Mouse (Mus musculus) CH12.LX (cell line): ENCODE measurements around the gene Tbc1d2b. TPM values are rescaled to one million over a fixed set of nuclear protein-coding genes. Genes with fewer than 3 reads are reported as not detected.

Experiments
- DNase-seq: peaks from one replicate; pipeline ENCODE4 v3.0.0-alpha.2; 2013; ENCODE audit errors: extremely low read depth
- H3K27ac ChIP-seq: 2 replicates; pipeline ENCODE4 v1.5.1; 2012; ENCODE audit warnings: low read depth, mild to moderate bottlenecking, control low read depth, moderate library complexity; ENCODE audit not compliant: insufficient read depth
- H3K27me3 ChIP-seq: replicated peaks from 2 replicates; pipeline ENCODE3; 2012; ENCODE audit warnings: inconsistent platforms
- H3K36me3 ChIP-seq, 2 experiments: replicated peaks in 1 of 2; 2 replicates each; pipeline versions ENCODE3 to v1.6.1; 2012; ENCODE audit warnings: inconsistent platforms in 1 of 2, low read length in 1 of 2, mild to moderate bottlenecking in 1 of 2, mixed read lengths in 1 of 2, moderate library complexity in 1 of 2; ENCODE audit not compliant: control insufficient read depth in 1 of 2, insufficient read depth in 1 of 2
- H3K4me1 ChIP-seq, 2 experiments: 2 replicates each; pipeline ENCODE4 v1.6.1; 2012; ENCODE audit warnings: inconsistent platforms in 1 of 2, moderate library complexity in 1 of 2; ENCODE audit not compliant: insufficient read depth in 2 of 2, control insufficient read depth in 1 of 2
- H3K4me2 ChIP-seq: 2 replicates; pipeline ENCODE4 v1.6.1; 2012; ENCODE audit warnings: low read depth, mild to moderate bottlenecking, control low read depth; ENCODE audit not compliant: poor library complexity, insufficient read depth, severe bottlenecking
- H3K4me3 ChIP-seq, 3 experiments: fragments of 150-350 bp in 1 of 3; sonication (generic) in 1 of 3; replicated peaks in 1 of 3; 2 replicates each; pipeline versions ENCODE3 to v1.5.1; 2011 to 2012; ENCODE audit warnings: low read depth in 2 of 3, low read length in 2 of 3, mild to moderate bottlenecking in 2 of 3, moderate library complexity in 2 of 3, control low read depth in 1 of 3, improper control_type of control experiment in 1 of 3, inconsistent platforms in 1 of 3, mixed read lengths in 1 of 3; ENCODE audit not compliant: poor library complexity in 1 of 3
- H3K79me2 ChIP-seq: replicated peaks from 2 replicates; pipeline ENCODE4 v1.6.1; 2012; ENCODE audit warnings: mild to moderate bottlenecking, moderate library complexity; ENCODE audit not compliant: control insufficient read depth, poor library complexity, insufficient read depth, severe bottlenecking; ENCODE audit errors: extremely low read depth
- H3K9ac ChIP-seq: 2 replicates; pipeline ENCODE4 v1.6.1; 2012; ENCODE audit warnings: low read depth, mild to moderate bottlenecking, control low read depth, moderate library complexity; ENCODE audit not compliant: insufficient read depth
- H3K9me3 ChIP-seq: replicated peaks from 2 replicates; pipeline ENCODE3; 2012; ENCODE audit warnings: low read length, inconsistent platforms, mixed read lengths
- CHD1 ChIP-seq: IDR thresholded peaks from 2 replicates; pipeline ENCODE4 v1.6.1; 2012; ENCODE audit warnings: low read depth, low read length, improper control_type of control experiment, inconsistent platforms
- E2F4 ChIP-seq: IDR thresholded peaks from 2 replicates; pipeline ENCODE4 v1.6.1; 2011; ENCODE audit warnings: low read depth, low read length, improper control_type of control experiment; ENCODE audit not compliant: insufficient replicate concordance
- EP300 ChIP-seq: IDR thresholded peaks from 2 replicates; pipeline ENCODE4 v1.6.1; 2011; ENCODE audit warnings: low read length, improper control_type of control experiment
- HCFC1 ChIP-seq: IDR thresholded peaks from 2 replicates; pipeline ENCODE4 v1.6.1; 2012; ENCODE audit warnings: low read depth, mild to moderate bottlenecking, inconsistent platforms, low read length, improper control_type of control experiment
- JUN ChIP-seq: IDR thresholded peaks from 2 replicates; pipeline ENCODE4 v1.6.1; 2011; ENCODE audit warnings: low read depth, mild to moderate bottlenecking, low read length, improper control_type of control experiment, moderate library complexity; ENCODE audit not compliant: insufficient read depth
- JUND ChIP-seq: conservative IDR thresholded peaks from 2 replicates; pipeline ENCODE4 v1.6.1; 2011; ENCODE audit warnings: low read depth, low read length, improper control_type of control experiment
- MAFK ChIP-seq: IDR thresholded peaks from 2 replicates; pipeline ENCODE4 v1.6.1; 2011; ENCODE audit warnings: low read length, improper control_type of control experiment; ENCODE audit not compliant: insufficient replicate concordance
- MAZ ChIP-seq: IDR thresholded peaks from 2 replicates; pipeline ENCODE4 v1.6.1; 2012; ENCODE audit warnings: low read depth, mild to moderate bottlenecking, inconsistent platforms, low read length, improper control_type of control experiment, moderate library complexity
- MEF2A ChIP-seq: IDR thresholded peaks from 2 replicates; pipeline ENCODE4 v1.6.1; 2014; ENCODE audit warnings: low read depth, mild to moderate bottlenecking, inconsistent platforms, low read length, improper control_type of control experiment, borderline replicate concordance
- MXI1 ChIP-seq: IDR thresholded peaks from 2 replicates; pipeline ENCODE4 v1.6.1; 2011; ENCODE audit warnings: mild to moderate bottlenecking, low read depth, low read length, improper control_type of control experiment
- PAX5 ChIP-seq: IDR thresholded peaks from 2 replicates; pipeline ENCODE4 v1.6.1; 2012; ENCODE audit warnings: low read length, inconsistent platforms, mixed read lengths
- UBTF ChIP-seq: IDR thresholded peaks from 2 replicates; pipeline ENCODE4 v1.6.1; 2012; ENCODE audit warnings: low read depth, mild to moderate bottlenecking, inconsistent platforms, low read length, improper control_type of control experiment, moderate library complexity
- USF1 ChIP-seq: IDR thresholded peaks from 2 replicates; pipeline ENCODE4 v1.6.1; 2014; ENCODE audit warnings: low read depth, mild to moderate bottlenecking, inconsistent platforms, low read length, improper control_type of control experiment
- USF2 ChIP-seq: conservative IDR thresholded peaks from 2 replicates; pipeline ENCODE4 v1.6.1; 2011; ENCODE audit warnings: low read depth, low read length, improper control_type of control experiment
- ZC3H11A ChIP-seq: IDR thresholded peaks from 2 replicates; pipeline ENCODE4 v1.6.1; 2012; ENCODE audit warnings: low read depth, mild to moderate bottlenecking, inconsistent platforms, low read length, improper control_type of control experiment
- ZKSCAN1 ChIP-seq: IDR thresholded peaks from 2 replicates; pipeline ENCODE4 v1.6.1; 2012; ENCODE audit warnings: low read depth, inconsistent platforms, low read length, improper control_type of control experiment, borderline replicate concordance
- ZNF384 ChIP-seq: IDR thresholded peaks from 2 replicates; pipeline ENCODE4 v1.6.1; 2012; ENCODE audit warnings: low read depth, low read length, improper control_type of control experiment, inconsistent platforms
- dilution Hi-C: fragments of 300-500 bp; cut with MboI; formaldehyde crosslinking; loops from 2 replicates; pipeline ENCODE4 v1.14.3; 2020; ENCODE audit warnings: low sequenced_read_pairs; ENCODE audit not compliant: extremely low pct_unique_long_range_greater_than_20kb, extremely low pct_ligation_motif_present
- in situ Hi-C: fragments of 300-500 bp; cut with MboI; formaldehyde crosslinking; loops from 3 replicates; pipeline ENCODE4 v1.14.3; 2019; ENCODE audit warnings: low sequenced_read_pairs, low pct_ligation_motif_present, low pct_unique_long_range_greater_than_20kb, mixed read lengths
- polyA plus RNA-seq: library from polyadenylated mRNA; unstranded; fragments of >175 nt; gene quantifications from 2 replicates; pipeline ENCODE4 v1.2.1, GENCODE M21; 2012; ENCODE audit warnings: low read depth; ENCODE audit not compliant: insufficient read length
- total RNA-seq, 2 experiments: library from RNA; depleted of rRNA; stranded (reverse); fragments of 300-350 nt in 1 of 2; fragments of >200 nt in 1 of 2; gene quantifications; 2 replicates each; pipeline ENCODE4 v1.2.3; 2012 to 2014

The Tbc1d2b gene
- total and polyA plus RNA-seq, 3 experiments, result 0.60 to 1.3 (median 0.76) TPM

DNA sequence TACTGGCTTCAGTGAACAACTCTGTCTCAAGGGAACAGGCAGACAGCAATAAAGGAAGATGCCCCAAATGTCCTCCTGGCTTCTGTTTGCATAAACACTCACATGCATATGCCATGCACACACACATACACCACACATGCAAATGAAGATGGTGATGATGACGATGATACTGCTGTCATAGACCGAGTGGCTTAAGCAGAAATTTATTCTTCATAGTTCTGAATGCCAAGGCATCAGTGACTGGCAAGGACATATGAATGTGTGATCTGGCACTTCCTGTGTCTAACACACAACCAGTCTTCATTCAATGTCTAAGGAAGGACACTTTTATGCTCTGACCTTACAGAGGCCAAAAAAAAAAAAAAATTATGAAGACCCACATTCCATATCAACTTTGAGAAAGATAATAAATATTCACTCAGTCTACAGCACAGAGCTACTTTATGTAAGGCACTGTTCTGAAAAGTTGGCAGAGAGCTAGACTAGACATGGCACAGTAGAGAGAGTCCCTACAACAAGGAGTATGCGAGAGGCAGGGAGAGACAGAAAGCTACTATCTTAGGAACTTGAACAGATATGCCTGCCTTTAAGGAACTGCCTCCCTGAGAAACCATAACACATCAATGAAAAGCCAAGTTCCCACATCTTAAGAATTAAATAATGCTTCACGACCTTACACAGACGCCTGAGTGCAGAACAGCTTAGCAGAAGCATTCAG, 5.1 kb downstream of the Tbc1d2b start:
- in situ Hi-C loops, result no loop called here
- Histone ChIP-seq H3K36me3 (no peaks in the 10 kb centered on the region), H3K27ac (no peak overlapping the region)

DNA sequence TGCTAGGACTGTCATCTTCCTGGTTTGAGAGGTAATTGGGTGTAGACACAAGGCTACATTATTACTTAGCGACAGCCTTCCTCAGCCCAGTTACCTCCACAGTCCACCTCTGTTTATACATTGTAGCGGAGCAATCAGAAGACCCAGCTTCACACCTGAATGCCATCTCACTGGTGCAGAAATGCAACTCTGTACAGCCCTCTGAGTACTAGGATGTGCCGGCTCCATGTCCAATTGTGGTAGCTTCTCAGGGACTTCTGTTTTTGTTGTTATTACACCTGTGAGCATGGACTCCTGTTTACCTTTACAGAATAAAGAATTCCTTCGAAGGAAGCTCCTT, 7.3 kb downstream of the Tbc1d2b start:
- no peaks in the 10 kb centered on the region for H3K9me3 ChIP-seq
- H3K9ac ChIP-seq, result no peak overlapping the region
- no peaks in the 10 kb centered on the region for H3K36me3 ChIP-seq
- no peaks in the 10 kb centered on the region for H3K79me2 ChIP-seq
- DNase-seq, result no peak
- in situ Hi-C loops (no loop called here), dilution Hi-C loops (no loop called here)
- TF ChIP-seq E2F4, result no peak
- no peak for TF ChIP-seq USF2
- TF ChIP-seq UBTF, result no peak
- TF ChIP-seq EP300, result no peak
- no peak for TF ChIP-seq MAZ
- no peak for TF ChIP-seq CHD1
- no peak for TF ChIP-seq USF1
- no peak for TF ChIP-seq MAFK
- H3K4me1 ChIP-seq, result peaks cover 11 to 26% of the 10 kb centered on the region in 2 experiments
- no peaks in the 10 kb centered on the region for H3K27me3 ChIP-seq
- no peak overlapping the region for H3K27ac ChIP-seq
- no peak overlapping the region for H3K4me2 ChIP-seq
- H3K4me3 ChIP-seq, result no peak overlapping the region

More for the DNA sequence above, 5.1 kb downstream of the Tbc1d2b start:
- Histone ChIP-seq H3K79me2 (no peaks in the 10 kb centered on the region), H3K9ac (no peak overlapping the region), H3K4me1 (peaks cover 3 to 24% of the 10 kb centered on the region in 2 experiments; a peak in 3 of 4 replicates), H3K9me3 (no peaks in the 10 kb centered on the region), H3K4me2 (no peak overlapping the region), H3K27me3 (no peaks in the 10 kb centered on the region), H3K4me3 (no peak overlapping the region)
- TF ChIP-seq MXI1 (no peak), ZC3H11A (no peak), ZKSCAN1 (no peak), ZNF384 (no peak), PAX5 (no peak), HCFC1 (no peak), EP300 (no peak), JUN (no peak), MEF2A (no peak), E2F4 (no peak), JUND (no peak), CHD1 (no peak)
- DNase-seq, result no peak
- dilution Hi-C loops, result no loop called here
